Mouse (Mus musculus) limb, embryonic 11.5 days (tissue): ENCODE data around the gene Spp1. TPM values are rescaled to one million over a fixed set of nuclear protein-coding genes. Genes with fewer than 3 reads are reported as not detected.

Experiments used
- ATAC-seq: fragments of 200-750 bp; cut with Nextera tagmentation; 2 replicates; pipeline ENCODE4 v1.8.0; 2017; ENCODE audit warnings: low read depth; ENCODE audit not compliant: insufficient number of reproducible peaks, low FRiP score, low TSS enrichment
- DNase-seq: peaks from one replicate; pipeline ENCODE4 v3.0.0-alpha.2; 2015; ENCODE audit warnings: low spot score
- H3K27ac ChIP-seq: fragments of 300-500 bp; sonication (generic); replicated peaks from 2 replicates; pipeline ENCODE4 v1.5.1; 2014; ENCODE audit warnings: low read depth, mild to moderate bottlenecking, low read length
- H3K27me3 ChIP-seq: fragments of 300-500 bp; sonication (generic); 2 replicates; pipeline ENCODE4 v1.6.1; 2014; ENCODE audit warnings: mild to moderate bottlenecking, low read length, mixed read lengths; ENCODE audit not compliant: control insufficient read depth, insufficient read depth
- H3K36me3 ChIP-seq: fragments of 300-500 bp; sonication (generic); 2 replicates; pipeline ENCODE4 v1.6.1; 2014; ENCODE audit warnings: mild to moderate bottlenecking, low read length, moderate library complexity, mixed read lengths; ENCODE audit not compliant: control insufficient read depth, insufficient read depth
- H3K4me1 ChIP-seq: fragments of 300-500 bp; sonication (generic); 2 replicates; pipeline ENCODE4 v1.6.1; 2014; ENCODE audit warnings: low read length, mixed read lengths; ENCODE audit not compliant: control insufficient read depth, insufficient read depth
- H3K4me2 ChIP-seq: fragments of 300-500 bp; sonication (generic); 2 replicates; pipeline ENCODE4 v1.6.1; 2014; ENCODE audit warnings: low read depth, mild to moderate bottlenecking, moderate library complexity; ENCODE audit not compliant: severe bottlenecking
- H3K4me3 ChIP-seq: fragments of 300-500 bp; sonication (generic); 2 replicates; pipeline ENCODE4 v1.5.1; 2014; ENCODE audit warnings: low read depth, low read length
- H3K9ac ChIP-seq: fragments of 300-500 bp; sonication (generic); 2 replicates; pipeline ENCODE4 v1.6.1; 2014; ENCODE audit warnings: mild to moderate bottlenecking, low read length
- H3K9me3 ChIP-seq: fragments of 300-500 bp; sonication (generic); 2 replicates; pipeline ENCODE4 v1.6.1; 2016; ENCODE audit warnings: low read length; ENCODE audit not compliant: control insufficient read depth
- WGBS: fragments of 180-500 bp; shearing (Covaris S2); extraction: QIAGEN DNeasy Blood & Tissue Kit; methylation state at CpG from one replicate; pipeline ENCODE4 v1.1.7; 2014; 5-methylcytosine and 5-hydroxymethylcytosine counted together
- polyA plus RNA-seq: library from polyadenylated mRNA; unstranded; fragments of >200 nt; fragmentation: Nextera tagmentation; extraction: Ambion mirVana; gene quantifications from 2 replicates; pipeline ENCODE4 v1.2.1, GENCODE M21; 2014

Gene Spp1
- polyA plus RNA-seq, 1 experiment from 2014 or later = 9.9 TPM

- peak overlapping the region; percentile 66 for H3K4me3 ChIP-seq
- H3K4me2 ChIP-seq = peak overlapping the region; percentile 74
- under 1% methylated on average over 74 of the region's 82 CpGs for WGBS
- no peaks in the 10 kb centered on the region for H3K4me1 ChIP-seq
- H3K9me3 ChIP-seq = peaks cover 7% of the 10 kb centered on the region; the same call in 1 of the 2 replicates
- H3K27me3 ChIP-seq = no peaks in the 10 kb centered on the region
- peak overlapping the region; percentile 98 for H3K9ac ChIP-seq
- ATAC-seq = peak; percentile 73
- peak; percentile 78 for DNase-seq
- peak overlapping the region; percentile 94 for H3K27ac ChIP-seq
- no peaks in the 10 kb centered on the region; the same call in 1 of the 2 replicates for H3K36me3 ChIP-seq
Observed at GRCm38 (mm10) chr5:104459706-104460455, 25.0 kb downstream of the Spp1 start.

GRCm38 (mm10) chr5:104460456-104460838 is 25.5 kb downstream of the Spp1 start:
- Histone ChIP-seq H3K4me2 (peak overlapping the region; percentile 74), H3K9me3 (peaks cover 7% of the 10 kb centered on the region; the same call in 1 of the 2 replicates), H3K4me1 (no peaks in the 10 kb centered on the region), H3K36me3 (no peaks in the 10 kb centered on the region; the same call in 1 of the 2 replicates), H3K9ac (peak overlapping the region; percentile 98), H3K27me3 (no peaks in the 10 kb centered on the region), H3K27ac (peak overlapping the region; percentile 94), H3K4me3 (peak overlapping the region; percentile 66)
- DNase-seq (no peak), ATAC-seq (no peak)
- 44% methylated on average over 3 of the region's 3 CpGs for WGBS

- 45% methylated on average over 6 of the region's 7 CpGs for WGBS
- Histone ChIP-seq H3K36me3 (peaks cover 3% of the 10 kb centered on the region), H3K4me1 (no peaks in the 10 kb centered on the region), H3K27ac (0 out of 2 replicates have a peak overlapping the region, but pooled peaks have one; percentile 94), H3K4me3 (peak overlapping the region; percentile 66), H3K9ac (no peak overlapping the region), H3K27me3 (no peaks in the 10 kb centered on the region), H3K4me2 (peak overlapping the region; percentile 74), H3K9me3 (peaks cover 7% of the 10 kb centered on the region; the same call in 1 of the 2 replicates)
- no peak for DNase-seq
- no peak for ATAC-seq
Observed at GRCm38 (mm10) chr5:104460856-104461255, 25.9 kb downstream of the Spp1 start.

GRCm38 (mm10) chr5:104465279-104465678 is 30.4 kb downstream of the Spp1 start:
- Histone ChIP-seq H3K9me3 (no peaks in the 10 kb centered on the region), H3K9ac (no peak overlapping the region), H3K36me3 (peaks cover 16% of the 10 kb centered on the region), H3K4me1 (no peaks in the 10 kb centered on the region), H3K27ac (no peak overlapping the region), H3K4me3 (no peak overlapping the region), H3K4me2 (no peak overlapping the region), H3K27me3 (no peaks in the 10 kb centered on the region)
- 86% methylated on average over 8 of the region's 8 CpGs for WGBS
- DNase-seq (no peak), ATAC-seq (no peak)

GRCm38 (mm10) chr5:104465731-104466130 is 30.8 kb downstream of the Spp1 start:
- DNase-seq = no peak
- Histone ChIP-seq H3K9me3 (no peaks in the 10 kb centered on the region), H3K27me3 (no peaks in the 10 kb centered on the region), H3K9ac (no peak overlapping the region), H3K36me3 (peaks cover 16% of the 10 kb centered on the region), H3K4me1 (no peaks in the 10 kb centered on the region), H3K27ac (no peak overlapping the region), H3K4me3 (no peak overlapping the region), H3K4me2 (no peak overlapping the region)
- 84% methylated on average over 12 of the region's 12 CpGs for WGBS
- no peak for ATAC-seq

- ATAC-seq (no peak), DNase-seq (no peak)
- Histone ChIP-seq H3K27me3 (no peaks in the 10 kb centered on the region), H3K4me3 (no peak overlapping the region), H3K4me1 (no peaks in the 10 kb centered on the region), H3K9me3 (no peaks in the 10 kb centered on the region), H3K27ac (no peak overlapping the region), H3K4me2 (no peak overlapping the region), H3K36me3 (peaks cover 20% of the 10 kb centered on the region), H3K9ac (no peak overlapping the region)
- 95% methylated on average over 16 of the region's 16 CpGs for WGBS
Observed at GRCm38 (mm10) chr5:104466816-104467215, 31.9 kb downstream of the Spp1 start.

- DNase-seq (no peak), ATAC-seq (peak; percentile 47; the same call in 1 of the 2 replicates)
- Histone ChIP-seq H3K9ac (no peak overlapping the region), H3K9me3 (no peaks in the 10 kb centered on the region), H3K4me2 (no peak overlapping the region), H3K27me3 (no peaks in the 10 kb centered on the region), H3K4me3 (no peak overlapping the region), H3K4me1 (no peaks in the 10 kb centered on the region), H3K36me3 (peaks cover 25% of the 10 kb centered on the region), H3K27ac (no peak overlapping the region)
- 95% methylated on average over 5 of the region's 5 CpGs for WGBS
Observed at GRCm38 (mm10) chr5:104468586-104468985, 33.7 kb downstream of the Spp1 start.

GRCm38 (mm10) chr5:104470981-104471391 is 36.1 kb downstream of the Spp1 start:
- Histone ChIP-seq H3K27ac (no peak overlapping the region), H3K4me2 (no peak overlapping the region), H3K4me1 (no peaks in the 10 kb centered on the region), H3K36me3 (peaks cover 20% of the 10 kb centered on the region), H3K9me3 (no peaks in the 10 kb centered on the region), H3K4me3 (no peak overlapping the region), H3K9ac (no peak overlapping the region), H3K27me3 (no peaks in the 10 kb centered on the region)
- WGBS = 97% methylated on average over 5 of the region's 5 CpGs
- DNase-seq = no peak
- no peak for ATAC-seq
